Mouse (Mus musculus) layer of hippocampus, postnatal 10 days (tissue): ENCODE data around the gene Ankrd26. TPM values are rescaled to one million over a fixed set of nuclear protein-coding genes. Genes with fewer than 3 reads are reported as not detected.
A peak's percentile ranks its signal among the peaks of the same experiment; 100 is the strongest.

Source experiments
- DNase-seq, 2 experiments: peaks; one replicate each; pipeline ENCODE4 v3.0.0; 2021; ENCODE audit warnings: low spot score in 2 of 2
- total RNA-seq, 2 experiments: library from RNA; stranded (reverse); gene quantifications; 2 replicates each; pipeline ENCODE4 v1.2.3; 2021

Gene Ankrd26
- total RNA-seq, 2 experiments from 2014 or later, result 6.6 to 8.8 TPM

DNA sequence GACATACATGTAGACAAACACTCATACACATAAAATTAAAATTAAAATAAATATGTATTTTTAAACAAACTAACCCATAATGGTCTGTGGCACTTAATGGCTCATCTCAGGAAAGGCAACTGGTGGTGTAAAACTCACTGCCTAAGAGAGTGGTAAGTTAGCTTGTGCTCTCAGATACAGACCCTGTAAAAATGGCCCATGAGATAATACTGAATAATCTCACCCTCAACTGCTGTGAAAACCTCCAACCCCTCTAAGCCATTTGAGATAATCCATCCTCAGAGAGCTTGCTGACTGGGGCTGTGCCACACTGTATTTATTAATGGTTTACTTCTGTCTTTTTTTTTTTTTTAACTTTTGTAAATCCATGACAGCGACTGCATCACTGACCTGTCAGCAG lies 79.9 kb downstream of the Ankrd26 start:
- no peak for DNase-seq

DNA sequence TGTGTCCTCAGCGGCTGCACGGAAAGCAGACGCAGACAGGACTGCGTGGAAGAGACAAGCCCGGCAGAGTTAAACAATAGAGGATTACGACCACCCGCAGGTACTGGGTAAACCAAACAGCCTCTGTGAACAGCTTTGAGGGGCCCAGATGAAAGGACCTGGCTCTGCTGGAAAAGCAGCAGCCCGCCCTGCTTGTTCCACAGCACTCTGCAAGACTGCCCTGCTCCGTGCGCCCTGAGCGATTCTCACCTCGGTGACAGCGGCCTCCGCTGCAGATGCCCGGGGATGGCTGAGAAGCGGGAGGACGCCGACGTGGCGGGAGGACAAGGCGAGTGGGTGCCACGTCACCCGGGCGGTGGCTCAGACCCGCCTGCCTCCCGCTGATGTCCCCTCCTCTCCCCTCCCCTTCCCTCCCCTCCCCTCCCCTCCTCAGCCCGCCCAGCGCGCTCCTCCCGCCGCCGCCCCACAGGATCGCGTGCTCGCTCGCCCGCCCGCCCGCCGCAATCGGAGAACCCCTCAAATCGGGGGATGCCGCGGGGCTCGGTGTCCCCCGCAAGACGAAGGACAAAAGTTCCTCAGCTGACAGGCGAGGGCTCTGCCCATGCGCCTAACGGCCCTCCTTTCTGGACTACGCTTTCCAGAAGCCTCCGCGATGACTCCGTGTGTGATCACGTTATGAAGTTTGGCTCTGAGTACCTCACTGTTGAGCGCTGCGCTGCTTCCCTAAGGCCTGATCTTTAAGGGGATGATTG lies 82.9 kb downstream of the Ankrd26 start, which contains the start of gene Zfp9:
Zfp9 (minus strand) TSS at position 364 of the 752 bp plus-strand sequence.
- DNase-seq, result peak; percentile 77 to 85

DNA sequence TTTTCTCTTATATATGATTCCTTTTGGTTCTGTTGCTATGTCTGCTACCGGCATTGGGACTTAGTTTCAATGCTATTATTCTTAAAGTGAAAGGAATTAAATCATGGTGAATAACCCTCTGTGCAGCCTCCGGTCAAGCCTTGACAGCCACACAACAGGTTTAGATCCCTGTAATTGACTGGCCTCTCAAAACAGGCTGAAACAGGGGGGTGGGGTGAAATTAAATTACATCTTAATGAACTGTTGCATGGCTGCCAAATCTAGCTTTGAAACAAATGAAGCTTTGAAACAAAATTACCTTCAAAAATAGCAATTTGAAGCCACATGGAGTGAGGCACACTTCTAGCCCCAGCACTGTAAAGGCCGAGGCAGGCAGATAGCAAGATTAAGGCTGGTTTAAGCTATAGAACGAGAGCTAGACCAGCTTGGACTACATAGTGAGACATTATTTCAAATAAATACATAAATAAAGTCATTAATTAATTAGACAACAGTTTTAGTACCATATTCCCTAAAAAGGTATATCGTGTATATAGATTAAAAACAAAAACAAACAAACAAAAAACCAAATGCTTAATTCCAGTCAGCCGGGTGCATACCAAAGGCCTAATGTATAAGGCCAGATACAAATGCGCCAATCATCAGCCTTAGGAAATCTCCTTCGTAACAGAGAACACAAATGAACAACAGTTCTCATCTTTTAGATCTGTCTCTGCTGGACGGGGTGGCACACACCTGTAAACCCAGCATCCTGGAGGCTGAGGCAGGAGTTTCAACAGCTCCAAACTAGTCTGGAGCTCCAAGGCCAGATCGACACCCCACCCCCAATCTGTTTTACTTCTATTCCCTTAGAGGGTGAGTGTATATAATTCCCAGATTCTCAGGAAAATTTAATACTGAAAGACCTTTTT lies 83.9 kb downstream of the Ankrd26 start:
- no peak for DNase-seq

DNA sequence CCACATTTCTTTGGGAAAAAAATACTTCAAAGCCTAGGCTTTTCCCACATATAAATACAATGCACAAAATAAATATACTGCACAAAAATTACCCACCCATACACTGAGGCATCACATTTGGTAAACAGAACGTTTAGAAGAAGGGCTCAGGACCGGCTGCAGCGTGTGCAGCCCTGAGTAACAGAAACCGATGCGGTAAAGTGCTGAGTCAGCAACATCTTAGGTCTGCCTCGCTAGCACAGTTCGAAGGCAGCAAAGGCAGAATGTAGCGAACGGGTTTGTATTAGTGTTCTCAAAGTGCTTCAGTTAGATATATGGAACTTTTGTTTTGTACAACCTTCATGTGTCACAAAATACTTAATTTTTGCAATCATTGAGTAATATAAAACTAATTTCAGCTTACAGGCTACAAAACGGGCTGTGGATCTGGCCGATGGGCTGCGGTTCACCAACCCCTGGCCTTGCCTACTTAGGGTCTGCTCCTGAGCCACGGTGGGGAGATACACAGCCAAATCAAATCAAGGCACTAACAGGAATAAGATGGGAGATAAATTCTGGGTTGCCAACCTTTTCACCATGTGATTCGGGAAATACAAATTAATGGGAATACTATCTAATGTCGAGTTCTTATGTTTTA lies 99.8 kb downstream of the Ankrd26 start:
- DNase-seq, result no peak

DNA sequence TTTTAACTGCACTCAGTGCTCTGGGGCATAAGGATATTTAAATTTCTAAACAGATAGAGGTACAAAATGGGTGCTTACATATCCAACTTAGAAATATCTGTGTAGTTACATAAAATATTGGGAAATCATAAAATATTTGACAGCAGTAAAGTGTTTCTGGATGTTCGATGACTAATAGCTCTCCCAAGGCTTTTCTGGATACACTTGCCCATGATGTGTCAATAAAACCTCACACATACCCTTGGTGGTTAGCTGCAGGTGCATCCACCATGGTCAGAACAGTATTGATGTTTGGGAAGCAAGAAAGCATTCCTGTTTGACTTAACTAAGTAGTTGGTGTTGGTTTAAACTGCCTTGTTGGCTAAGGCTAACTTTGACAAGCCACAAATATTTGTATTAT lies 104.3 kb downstream of the Ankrd26 start:
- DNase-seq, result no peak

DNA sequence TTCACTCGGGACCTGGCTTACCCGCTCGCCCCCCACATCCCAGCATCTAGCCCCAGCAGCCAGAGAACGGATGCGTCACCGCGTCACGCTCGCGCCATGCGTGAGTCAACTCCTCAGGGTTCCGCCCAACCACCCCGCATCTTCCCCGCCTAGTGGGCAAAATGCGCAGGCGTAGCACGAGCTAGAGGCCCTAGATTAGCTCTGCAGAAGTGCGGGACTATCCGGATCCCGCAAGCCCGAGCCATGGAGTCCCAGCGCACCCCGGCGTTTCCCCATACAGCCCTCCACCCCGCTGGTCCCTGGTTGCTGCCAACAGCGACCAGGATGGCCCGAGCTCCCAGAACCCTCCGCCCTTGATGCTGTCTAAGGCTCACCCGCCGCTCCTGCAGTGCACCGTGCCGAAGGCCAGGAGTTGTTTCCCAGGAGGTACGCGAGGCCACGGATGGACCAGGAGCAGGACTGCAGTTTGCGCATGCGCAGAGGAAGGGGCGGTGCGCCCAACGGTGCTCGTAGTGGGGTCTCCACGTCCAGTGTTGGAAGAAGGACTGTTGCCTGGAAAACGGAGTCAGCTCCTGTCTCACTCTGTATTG lies 106.9 kb downstream of the Ankrd26 start, which contains the start of gene Zfp248:
Zfp248 (minus strand) TSS at position 487 of the 590 bp plus-strand sequence.
- DNase-seq, result peak; percentile 90 to 92

DNA sequence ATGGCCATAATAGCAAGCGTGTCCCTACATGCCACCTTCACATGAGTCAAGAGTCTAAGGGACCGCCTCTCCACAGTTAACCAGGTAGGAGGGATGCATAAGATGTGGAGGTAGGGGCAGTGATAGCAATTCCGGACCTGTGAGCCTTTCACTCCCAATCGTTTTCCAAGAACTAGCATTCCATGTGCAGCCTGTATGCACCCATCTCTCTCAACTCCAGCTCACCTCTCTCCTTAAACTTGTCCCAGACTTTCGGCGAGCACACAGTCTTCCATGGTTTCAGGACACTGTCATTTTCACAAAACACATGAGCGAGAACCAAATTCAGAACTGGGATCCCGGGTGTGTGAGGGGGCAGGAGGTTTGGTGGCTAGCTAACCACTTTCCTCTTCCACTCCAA lies 107.6 kb downstream of the Ankrd26 start:
- DNase-seq, result peak in 1 of 2 experiments; percentile 18

Other genes starting within 250 kb of the Ankrd26 start
- 10 to 100 TPM; 25.4 to 28.3 TPM for gene Bms1, start 142.8 kb downstream of the Ankrd26 start, total RNA-seq
- gene Zfp248, start 106.7 kb downstream of the Ankrd26 start, total RNA-seq, result 10 to 100 TPM; 14.3 to 15.0 TPM
- 10 to 100 TPM; 17.4 TPM for gene Zfp9, start 82.9 kb downstream of the Ankrd26 start, total RNA-seq